Mouse (Mus musculus) kidney, embryonic 15.5 days (tissue): ENCODE results near the gene Igfbp6. TPM values are rescaled to one million over a fixed set of nuclear protein-coding genes. Genes with fewer than 3 reads are reported as not detected.
A peak's percentile ranks its signal among the peaks of the same experiment; 100 is the strongest.

ENCODE experiments used
- ATAC-seq: fragments of 200-750 bp; cut with Nextera tagmentation; replicated peaks from 2 replicates; pipeline ENCODE4 v1.8.0; 2017; ENCODE audit warnings: moderate TSS enrichment; ENCODE audit not compliant: low FRiP score
- H3K27ac ChIP-seq: fragments of 300-500 bp; sonication (generic); 2 replicates; pipeline ENCODE4 v1.5.1; 2015; ENCODE audit warnings: mild to moderate bottlenecking, inconsistent platforms
- H3K27me3 ChIP-seq: fragments of 300-500 bp; sonication (generic); 2 replicates; pipeline ENCODE4 v1.6.1; 2015; ENCODE audit warnings: inconsistent platforms
- H3K36me3 ChIP-seq: fragments of 300-500 bp; sonication (generic); 2 replicates; pipeline ENCODE4 v1.6.1; 2015; ENCODE audit warnings: inconsistent platforms
- H3K4me1 ChIP-seq: fragments of 300-500 bp; sonication (generic); 2 replicates; pipeline ENCODE4 v1.6.1; 2015; ENCODE audit warnings: inconsistent platforms
- H3K4me2 ChIP-seq: fragments of 300-500 bp; sonication (generic); 2 replicates; pipeline ENCODE4 v1.6.1; 2015; ENCODE audit warnings: moderate library complexity, mild to moderate bottlenecking, inconsistent platforms
- H3K4me3 ChIP-seq: fragments of 300-500 bp; sonication (generic); replicated peaks from 2 replicates; pipeline ENCODE4 v1.5.1; 2015; ENCODE audit warnings: mild to moderate bottlenecking, inconsistent platforms
- H3K9ac ChIP-seq: fragments of 300-500 bp; sonication (generic); 2 replicates; pipeline ENCODE4 v1.6.1; 2015; ENCODE audit warnings: mild to moderate bottlenecking, inconsistent platforms
- H3K9me3 ChIP-seq: fragments of 300-500 bp; sonication (generic); replicated peaks from 2 replicates; pipeline ENCODE4 v1.6.1; 2016; ENCODE audit warnings: inconsistent platforms
- WGBS: fragments of 180-500 bp; shearing (Covaris S2); methylation state at CpG from one replicate; pipeline ENCODE4 v1.1.7; 2015; ENCODE audit warnings: mixed read lengths; 5-methylcytosine and 5-hydroxymethylcytosine counted together
- polyA plus RNA-seq: library from polyadenylated mRNA; unstranded; fragments of >200 nt; fragmentation: Nextera tagmentation; extraction: Ambion mirVana; gene quantifications from 2 replicates; pipeline ENCODE4 v1.2.1, GENCODE M21; 2015

Igfbp6 gene
- polyA plus RNA-seq, 1 experiment from 2014 or later, result 33.6 TPM

GRCm38 (mm10) chr15:102173581-102173980, 29.4 kb downstream of the Igfbp6 start:
- Histone ChIP-seq H3K4me1 (peaks cover 18% of the 10 kb centered on the region), H3K9me3 (no peaks in the 10 kb centered on the region), H3K36me3 (peaks cover 29% of the 10 kb centered on the region), H3K4me2 (no peak overlapping the region), H3K27ac (no peak overlapping the region), H3K9ac (no peak overlapping the region), H3K27me3 (no peaks in the 10 kb centered on the region), H3K4me3 (no peak overlapping the region)
- WGBS, result 88% methylated on average over 3 of the region's 3 CpGs
- no peak for ATAC-seq

- no peak overlapping the region for H3K4me2 ChIP-seq
- no peaks in the 10 kb centered on the region for H3K27me3 ChIP-seq
- no peak for ATAC-seq
- no peak overlapping the region for H3K9ac ChIP-seq
- no peak overlapping the region for H3K27ac ChIP-seq
- WGBS, result 80% methylated on average over 16 of the region's 16 CpGs
- H3K4me3 ChIP-seq, result no peak overlapping the region
- H3K4me1 ChIP-seq, result peaks cover 10% of the 10 kb centered on the region
- no peaks in the 10 kb centered on the region for H3K9me3 ChIP-seq
- peaks cover 34% of the 10 kb centered on the region for H3K36me3 ChIP-seq
Measured at GRCm38 (mm10) chr15:102175736-102176319, 31.7 kb downstream of the Igfbp6 start.

GRCm38 (mm10) chr15:102176571-102177316, 32.6 kb downstream of the Igfbp6 start:
- WGBS, result 78% methylated on average over 7 of the region's 7 CpGs

GRCm38 (mm10) chr15:102177417-102177816, 33.3 kb downstream of the Igfbp6 start:
- no peak overlapping the region for H3K4me3 ChIP-seq
- H3K9me3 ChIP-seq, result no peaks in the 10 kb centered on the region
- peaks cover 34% of the 10 kb centered on the region for H3K36me3 ChIP-seq
- no peak overlapping the region for H3K4me2 ChIP-seq
- no peak overlapping the region for H3K27ac ChIP-seq
- ATAC-seq, result no peak
- WGBS, result 81% methylated on average over 8 of the region's 8 CpGs
- H3K4me1 ChIP-seq, result peaks cover 10% of the 10 kb centered on the region
- no peaks in the 10 kb centered on the region for H3K27me3 ChIP-seq
- H3K9ac ChIP-seq, result no peak overlapping the region

More at GRCm38 (mm10) chr15:102176571-102177316, 32.6 kb downstream of the Igfbp6 start:
- Histone ChIP-seq H3K4me1 (peaks cover 10% of the 10 kb centered on the region), H3K9me3 (no peaks in the 10 kb centered on the region), H3K27me3 (no peaks in the 10 kb centered on the region), H3K4me2 (no peak overlapping the region), H3K27ac (no peak overlapping the region), H3K9ac (no peak overlapping the region), H3K4me3 (no peak overlapping the region), H3K36me3 (peaks cover 34% of the 10 kb centered on the region)
- no peak for ATAC-seq

GRCm38 (mm10) chr15:102178279-102178678, 34.1 kb downstream of the Igfbp6 start:
- WGBS, result 24% methylated on average over 6 of the region's 6 CpGs

GRCm38 (mm10) chr15:102179106-102179505, 34.9 kb downstream of the Igfbp6 start:
- H3K4me3 ChIP-seq, result no peak overlapping the region
- H3K36me3 ChIP-seq, result peaks cover 43% of the 10 kb centered on the region
- no peaks in the 10 kb centered on the region for H3K27me3 ChIP-seq
- H3K9me3 ChIP-seq, result no peaks in the 10 kb centered on the region
- peaks cover 13% of the 10 kb centered on the region for H3K4me1 ChIP-seq
- H3K27ac ChIP-seq, result no peak overlapping the region
- H3K4me2 ChIP-seq, result no peak overlapping the region
- no peak for ATAC-seq
- H3K9ac ChIP-seq, result no peak overlapping the region
- WGBS, result 82% methylated on average over 9 of the region's 9 CpGs

More at GRCm38 (mm10) chr15:102178279-102178678, 34.1 kb downstream of the Igfbp6 start:
- Histone ChIP-seq H3K4me2 (no peak overlapping the region), H3K36me3 (peaks cover 41% of the 10 kb centered on the region), H3K9me3 (no peaks in the 10 kb centered on the region), H3K9ac (no peak overlapping the region), H3K27me3 (no peaks in the 10 kb centered on the region), H3K4me1 (peaks cover 13% of the 10 kb centered on the region), H3K4me3 (no peak overlapping the region), H3K27ac (no peak overlapping the region)
- ATAC-seq, result no peak

GRCm38 (mm10) chr15:102179924-102180323, 35.8 kb downstream of the Igfbp6 start:
- Histone ChIP-seq H3K4me1 (peaks cover 13% of the 10 kb centered on the region), H3K4me3 (no peak overlapping the region), H3K36me3 (peaks cover 46% of the 10 kb centered on the region), H3K27ac (peak overlapping the region; percentile 28; the same call in 1 of the 2 replicates), H3K9me3 (no peaks in the 10 kb centered on the region), H3K9ac (no peak overlapping the region), H3K27me3 (no peaks in the 10 kb centered on the region), H3K4me2 (no peak overlapping the region)
- WGBS, result 86% methylated on average over 14 of the region's 14 CpGs
- ATAC-seq, result no peak

- Histone ChIP-seq H3K27ac (peak overlapping the region; percentile 76), H3K4me3 (no peak overlapping the region), H3K36me3 (peaks cover 47% of the 10 kb centered on the region), H3K9me3 (no peaks in the 10 kb centered on the region), H3K9ac (no peak overlapping the region), H3K27me3 (no peaks in the 10 kb centered on the region), H3K4me1 (peaks cover 17% of the 10 kb centered on the region), H3K4me2 (no peak overlapping the region)
- ATAC-seq, result peak; percentile 72; the same call in 1 of the 2 replicates
- 53% methylated on average over 3 of the region's 3 CpGs for WGBS
Measured at GRCm38 (mm10) chr15:102183076-102183475, 38.9 kb downstream of the Igfbp6 start.

- no peak for ATAC-seq
- no peak overlapping the region for H3K4me3 ChIP-seq
Measured at GRCm38 (mm10) chr15:102186239-102186638, 42.1 kb downstream of the Igfbp6 start.

GRCm38 (mm10) chr15:102188096-102188495, 43.9 kb downstream of the Igfbp6 start:
- H3K27me3 ChIP-seq, result no peaks in the 10 kb centered on the region
- peaks cover 34% of the 10 kb centered on the region for H3K36me3 ChIP-seq
- peak overlapping the region; percentile 67 for H3K27ac ChIP-seq
- 0 out of 2 replicates have a peak overlapping the region, but pooled peaks have one; percentile 25 for H3K4me2 ChIP-seq
- no peak overlapping the region; the same call in 1 of the 2 replicates for H3K4me3 ChIP-seq
- ATAC-seq, result no peak
- WGBS, result 68% methylated on average over 10 of the region's 10 CpGs
- peaks cover 25% of the 10 kb centered on the region for H3K4me1 ChIP-seq
- H3K9me3 ChIP-seq, result no peaks in the 10 kb centered on the region
- H3K9ac ChIP-seq, result no peak overlapping the region

More at GRCm38 (mm10) chr15:102186239-102186638, 42.1 kb downstream of the Igfbp6 start:
- H3K27me3 ChIP-seq, result no peaks in the 10 kb centered on the region
- H3K36me3 ChIP-seq, result peaks cover 40% of the 10 kb centered on the region
- H3K4me1 ChIP-seq, result peaks cover 19% of the 10 kb centered on the region
- H3K9ac ChIP-seq, result no peak overlapping the region
- no peak overlapping the region for H3K27ac ChIP-seq
- H3K9me3 ChIP-seq, result no peaks in the 10 kb centered on the region
- H3K4me2 ChIP-seq, result no peak overlapping the region
- 71% methylated on average over 11 of the region's 11 CpGs for WGBS

- WGBS, result 58% methylated on average over 6 of the region's 6 CpGs
- Histone ChIP-seq H3K27ac (peak overlapping the region; percentile 67), H3K9ac (no peak overlapping the region)
Measured at GRCm38 (mm10) chr15:102188883-102189282, 44.7 kb downstream of the Igfbp6 start.

GRCm38 (mm10) chr15:102191699-102192098, 47.5 kb downstream of the Igfbp6 start:
- Histone ChIP-seq H3K9ac (no peak overlapping the region), H3K4me1 (peaks cover 24% of the 10 kb centered on the region), H3K27ac (peak overlapping the region; percentile 24; the same call in 1 of the 2 replicates), H3K4me3 (no peak overlapping the region), H3K27me3 (no peaks in the 10 kb centered on the region), H3K9me3 (no peaks in the 10 kb centered on the region), H3K4me2 (no peak overlapping the region), H3K36me3 (peaks cover 7% of the 10 kb centered on the region)
- ATAC-seq, result peak; percentile 44; the same call in 1 of the 2 replicates
- WGBS, result 24% methylated on average over 7 of the region's 7 CpGs

More at GRCm38 (mm10) chr15:102188883-102189282, 44.7 kb downstream of the Igfbp6 start:
- Histone ChIP-seq H3K36me3 (peaks cover 33% of the 10 kb centered on the region), H3K27me3 (no peaks in the 10 kb centered on the region), H3K4me3 (0 out of 2 replicates have a peak overlapping the region, but pooled peaks have one; percentile 10), H3K9me3 (no peaks in the 10 kb centered on the region), H3K4me1 (peaks cover 24% of the 10 kb centered on the region), H3K4me2 (peak overlapping the region; percentile 25; the same call in 1 of the 2 replicates)
- ATAC-seq, result 0 out of 2 replicates have a peak, but pooled peaks have one; percentile 19
